9 mouse cellular contexts compared by ENCODE assay signal in genomic region chr1:75388898-75389515, GRCm38 (mm10). TPM values are rescaled to one million over a fixed set of nuclear protein-coding genes. Genes with fewer than 3 reads are reported as not detected.
DNase-seq lines count a peak whose midpoint lies in the region; ATAC-seq lines count a peak whose summit lies in the region.
"Had no signal": no experiment of that assay in that cellular context is flagged by ENCODE, and none has a peak within 500 bp of the region (broad histone marks: within the 10 kb centered on the region; RNA-seq: fewer than 3 reads in every experiment).

No protein-coding gene starts in this region.

- H3K9ac ChIP-seq in liver, embryonic 12.5 days: no peak overlapping the region
- H3K9ac ChIP-seq in limb, embryonic 12.5 days (replicated peaks): peak overlapping the region; percentile 56; the same call in 1 of the 2 replicates
- H3K9ac ChIP-seq in stomach, embryonic 15.5 days: no peak overlapping the region
- H3K9ac ChIP-seq: liver, embryonic 13.5 days had no signal

- no peak for ATAC-seq in liver, embryonic 12.5 days
- no peak for ATAC-seq in limb, embryonic 12.5 days (ENCODE audit: insufficient number of reproducible peaks, insufficient read depth, low FRiP score, low TSS enrichment, low read depth)
- no peak for ATAC-seq in stomach, embryonic 15.5 days (ENCODE audit: insufficient read depth, low FRiP score, low read depth)

- peak; percentile 38 for DNase-seq in cerebellum, adult 8-10 months
- no peak for DNase-seq in cerebellum, adult 11-12 months
- DNase-seq in liver: no peak
- no peak for DNase-seq in gastrocnemius, adult 18-20 months (ENCODE audit: low spot score)
- no peak for DNase-seq in T-cell, adult 2 months (ENCODE audit: low spot score)
- DNase-seq: liver, embryonic 13.5 days had no signal

- H3K4me1 ChIP-seq in liver, embryonic 12.5 days: peaks cover 13% of the 10 kb centered on the region; the same call in 1 of the 2 replicates
- peaks cover 52% of the 10 kb centered on the region for H3K4me1 ChIP-seq in limb, embryonic 12.5 days (replicated peaks)
- H3K4me1 ChIP-seq in stomach, embryonic 15.5 days: peaks cover 23% of the 10 kb centered on the region; the same call in 1 of the 2 replicates

- no peaks in the 10 kb centered on the region for H3K9me3 ChIP-seq in liver, embryonic 12.5 days (replicated peaks)
- H3K9me3 ChIP-seq in limb, embryonic 12.5 days: no peaks in the 10 kb centered on the region
- H3K9me3 ChIP-seq in stomach, embryonic 15.5 days: no peaks in the 10 kb centered on the region
- H3K9me3 ChIP-seq: liver, embryonic 13.5 days had no signal

- WGBS in liver, embryonic 12.5 days (ENCODE audit: insufficient replicate concordance): 14% methylated on average over 23 of the region's 23 CpGs
- 29% methylated on average over 23 of the region's 23 CpGs for WGBS in limb, embryonic 12.5 days
- 42% methylated on average over 23 of the region's 23 CpGs for WGBS in stomach, embryonic 15.5 days

- H3K27me3 ChIP-seq in liver, embryonic 12.5 days (replicated peaks): peaks cover 85% of the 10 kb centered on the region
- H3K27me3 ChIP-seq in limb, embryonic 12.5 days: peaks cover 67% of the 10 kb centered on the region
- peaks cover 38% of the 10 kb centered on the region for H3K27me3 ChIP-seq in stomach, embryonic 15.5 days (replicated peaks)

- H3K4me3 ChIP-seq in liver, embryonic 12.5 days: no peak overlapping the region
- H3K4me3 ChIP-seq in limb, embryonic 12.5 days (replicated peaks): peak overlapping the region; percentile 35
- no peak overlapping the region for H3K4me3 ChIP-seq in stomach, embryonic 15.5 days (replicated peaks)

- H3K4me2 ChIP-seq in liver, embryonic 12.5 days: peak overlapping the region; percentile 37
- peak overlapping the region; percentile 62 for H3K4me2 ChIP-seq in limb, embryonic 12.5 days
- H3K4me2 ChIP-seq in stomach, embryonic 15.5 days: peak overlapping the region; percentile 46

- no peak overlapping the region for H3K27ac ChIP-seq in liver, embryonic 12.5 days
- H3K27ac ChIP-seq in limb, embryonic 12.5 days: no peak overlapping the region
- H3K27ac ChIP-seq in stomach, embryonic 15.5 days: no peak overlapping the region
- H3K27ac ChIP-seq: liver, embryonic 13.5 days had no signal

- no peaks in the 10 kb centered on the region for H3K36me3 ChIP-seq in liver, embryonic 12.5 days
- H3K36me3 ChIP-seq in limb, embryonic 12.5 days: peaks cover 30% of the 10 kb centered on the region
- H3K36me3 ChIP-seq in stomach, embryonic 15.5 days: 0 out of 2 replicates have a peak, but pooled peaks cover 3% of the 10 kb centered on the region
- H3K36me3 ChIP-seq: liver, embryonic 13.5 days had no signal

RNA-seq across cellular contexts. Expression of gene Speg, which starts 13.9 kb away (rescaled TPM):
- 11.4 and 14.3 TPM in 2 replicates for polyA plus RNA-seq in liver, embryonic 12.5 days (2016; fragmentation: Nextera tagmentation; extraction: Ambion mirVana)
- polyA plus RNA-seq in limb, embryonic 12.5 days (2016; fragmentation: Nextera tagmentation; extraction: Ambion mirVana): 30.4 and 30.7 TPM in 2 replicates
- 45.2 and 49.1 TPM in 2 replicates for polyA plus RNA-seq in stomach, embryonic 15.5 days (2015; fragmentation: Nextera tagmentation; extraction: Ambion mirVana)
- total RNA-seq in gastrocnemius, adult 18-20 months (2021): 100 to 1,000 TPM; 255 to 257 TPM

RNA-seq across cellular contexts. Expression of gene Des, which starts 28.9 kb away (rescaled TPM):
- polyA plus RNA-seq in liver, embryonic 12.5 days (2016; fragmentation: Nextera tagmentation; extraction: Ambion mirVana): 6.9 and 7.4 TPM in 2 replicates
- 23.5 and 25.3 TPM in 2 replicates for polyA plus RNA-seq in limb, embryonic 12.5 days (2016; fragmentation: Nextera tagmentation; extraction: Ambion mirVana)
- polyA plus RNA-seq in stomach, embryonic 15.5 days (2015; fragmentation: Nextera tagmentation; extraction: Ambion mirVana): 92.1 and 93.2 TPM in 2 replicates
- total RNA-seq in gastrocnemius, adult 18-20 months (2021): 1,000 to 10,000 TPM; 2,427 to 2,600 TPM

RNA-seq across cellular contexts. Expression of gene Gmppa, which starts 46.7 kb away (rescaled TPM):
- polyA plus RNA-seq in liver, embryonic 12.5 days (2016; fragmentation: Nextera tagmentation; extraction: Ambion mirVana): 44.0 and 47.9 TPM in 2 replicates
- polyA plus RNA-seq in limb, embryonic 12.5 days (2016; fragmentation: Nextera tagmentation; extraction: Ambion mirVana): 49.1 and 61.0 TPM in 2 replicates
- polyA plus RNA-seq in stomach, embryonic 15.5 days (2015; fragmentation: Nextera tagmentation; extraction: Ambion mirVana): 103 TPM in 2 replicates
- total RNA-seq in gastrocnemius, adult 18-20 months (2021): 10 to 100 TPM; 37.3 to 44.6 TPM
